Mouse (Mus musculus): ENCODE data around the gene Pin1rt1. TPM values are rescaled to one million over a fixed set of nuclear protein-coding genes. Genes with fewer than 3 reads are reported as not detected.

The Pin1rt1 gene
- polyA plus RNA-seq, 1 experiment from 2014 or later = 0.17 TPM

GRCm38 (mm10) chr2:104740248-104740949, 24.2 kb upstream of the Pin1rt1 start:
- peaks cover 20% of the 10 kb centered on the region for H3K4me1 ChIP-seq (replicated peaks)
- no peak overlapping the region for H3K4me3 ChIP-seq (replicated peaks)
- no peak overlapping the region for H3K27ac ChIP-seq
- H3K9ac ChIP-seq (replicated peaks) = no peak overlapping the region
- ATAC-seq = no peak
- H3K9me3 ChIP-seq = no peaks in the 10 kb centered on the region
- H3K4me2 ChIP-seq (replicated peaks) = no peak overlapping the region
- H3K36me3 ChIP-seq = no peaks in the 10 kb centered on the region
- peaks cover 29% of the 10 kb centered on the region for H3K27me3 ChIP-seq
- WGBS = 59% methylated on average over 7 of the region's 7 CpGs

- no peak overlapping the region for H3K9ac ChIP-seq (replicated peaks)
- H3K4me2 ChIP-seq (replicated peaks) = no peak overlapping the region
- H3K27ac ChIP-seq = no peak overlapping the region
- no peaks in the 10 kb centered on the region for H3K36me3 ChIP-seq
- H3K4me3 ChIP-seq (replicated peaks) = no peak overlapping the region
- H3K4me1 ChIP-seq (replicated peaks) = peaks cover 20% of the 10 kb centered on the region
- peaks cover 29% of the 10 kb centered on the region for H3K27me3 ChIP-seq
- no peaks in the 10 kb centered on the region for H3K9me3 ChIP-seq
- ATAC-seq = no peak
- 89% methylated on average over 2 of the region's 2 CpGs for WGBS
These were observed 23.5 kb upstream of the Pin1rt1 start for GRCm38 (mm10) chr2:104739691-104740090.

- H3K27ac ChIP-seq = no peak overlapping the region
- H3K4me1 ChIP-seq (replicated peaks) = peaks cover 5% of the 10 kb centered on the region
- 72% methylated on average over 7 of the region's 7 CpGs for WGBS
- no peak overlapping the region for H3K4me2 ChIP-seq (replicated peaks)
- no peak overlapping the region for H3K9ac ChIP-seq (replicated peaks)
- ATAC-seq = no peak
- no peaks in the 10 kb centered on the region for H3K9me3 ChIP-seq
- no peaks in the 10 kb centered on the region for H3K36me3 ChIP-seq
- H3K4me3 ChIP-seq (replicated peaks) = no peak overlapping the region
- peaks cover 15% of the 10 kb centered on the region for H3K27me3 ChIP-seq
These were observed 20.1 kb upstream of the Pin1rt1 start for GRCm38 (mm10) chr2:104736241-104736640.

GRCm38 (mm10) chr2:104732562-104733256, 16.5 kb upstream of the Pin1rt1 start:
- Histone ChIP-seq H3K36me3 (no peaks in the 10 kb centered on the region), H3K9ac (replicated peaks) (no peak overlapping the region), H3K9me3 (no peaks in the 10 kb centered on the region), H3K27me3 (no peaks in the 10 kb centered on the region), H3K27ac (no peak overlapping the region), H3K4me3 (replicated peaks) (no peak overlapping the region), H3K4me2 (replicated peaks) (no peak overlapping the region), H3K4me1 (replicated peaks) (no peaks in the 10 kb centered on the region)
- no peak for ATAC-seq
- 68% methylated on average over 7 of the region's 7 CpGs for WGBS

GRCm38 (mm10) chr2:104732033-104732444, 15.9 kb upstream of the Pin1rt1 start:
- no peaks in the 10 kb centered on the region for H3K27me3 ChIP-seq
- no peaks in the 10 kb centered on the region for H3K36me3 ChIP-seq
- no peak overlapping the region for H3K4me3 ChIP-seq (replicated peaks)
- H3K9me3 ChIP-seq = no peaks in the 10 kb centered on the region
- WGBS = 89% methylated on average over 9 of the region's 9 CpGs
- no peak for ATAC-seq
- no peak overlapping the region for H3K27ac ChIP-seq
- no peak overlapping the region for H3K9ac ChIP-seq (replicated peaks)
- H3K4me2 ChIP-seq (replicated peaks) = no peak overlapping the region
- H3K4me1 ChIP-seq (replicated peaks) = no peaks in the 10 kb centered on the region

GRCm38 (mm10) chr2:104727369-104727768, 11.2 kb upstream of the Pin1rt1 start:
- H3K4me3 ChIP-seq (replicated peaks) = no peak overlapping the region
- ATAC-seq = no peak
- no peaks in the 10 kb centered on the region for H3K27me3 ChIP-seq
- H3K9ac ChIP-seq (replicated peaks) = no peak overlapping the region
- no peaks in the 10 kb centered on the region for H3K4me1 ChIP-seq (replicated peaks)
- H3K9me3 ChIP-seq = no peaks in the 10 kb centered on the region
- H3K27ac ChIP-seq = no peak overlapping the region
- H3K36me3 ChIP-seq = no peaks in the 10 kb centered on the region
- no peak overlapping the region for H3K4me2 ChIP-seq (replicated peaks)
- WGBS = 61% methylated on average over 1 of the region's 1 CpGs

GRCm38 (mm10) chr2:104722021-104722420, 5.8 kb upstream of the Pin1rt1 start:
- ATAC-seq = no peak
- Histone ChIP-seq H3K4me2 (replicated peaks) (no peak overlapping the region), H3K27ac (no peak overlapping the region), H3K4me1 (replicated peaks) (no peaks in the 10 kb centered on the region), H3K36me3 (no peaks in the 10 kb centered on the region), H3K9ac (replicated peaks) (no peak overlapping the region), H3K4me3 (replicated peaks) (no peak overlapping the region), H3K27me3 (no peaks in the 10 kb centered on the region), H3K9me3 (no peaks in the 10 kb centered on the region)
- 86% methylated on average over 3 of the region's 3 CpGs for WGBS

GRCm38 (mm10) chr2:104717827-104718226, 1.6 kb upstream of the Pin1rt1 start:
- Histone ChIP-seq H3K27ac (no peak overlapping the region), H3K4me1 (replicated peaks) (0 out of 2 replicates have a peak, but pooled peaks cover 1% of the 10 kb centered on the region), H3K9ac (replicated peaks) (no peak overlapping the region), H3K36me3 (no peaks in the 10 kb centered on the region), H3K9me3 (no peaks in the 10 kb centered on the region), H3K27me3 (peaks cover 5% of the 10 kb centered on the region; the same call in 1 of the 2 replicates), H3K4me2 (replicated peaks) (no peak overlapping the region), H3K4me3 (replicated peaks) (no peak overlapping the region)
- WGBS = 87% methylated on average over 4 of the region's 4 CpGs
- no peak for ATAC-seq

- Histone ChIP-seq H3K4me3 (replicated peaks) (no peak overlapping the region), H3K9ac (replicated peaks) (no peak overlapping the region), H3K27ac (no peak overlapping the region), H3K36me3 (no peaks in the 10 kb centered on the region), H3K4me1 (replicated peaks) (peaks cover 5% of the 10 kb centered on the region; the same call in 1 of the 2 replicates), H3K27me3 (peaks cover 5% of the 10 kb centered on the region; the same call in 1 of the 2 replicates), H3K4me2 (replicated peaks) (no peak overlapping the region), H3K9me3 (no peaks in the 10 kb centered on the region)
- 93% methylated on average over 2 of the region's 2 CpGs for WGBS
- ATAC-seq = no peak
These were observed 1.1 kb upstream of the Pin1rt1 start for GRCm38 (mm10) chr2:104717231-104717735.

- H3K27me3 ChIP-seq = peaks cover 5% of the 10 kb centered on the region; the same call in 1 of the 2 replicates
- H3K9ac ChIP-seq (replicated peaks) = 0 out of 2 replicates have a peak overlapping the region, but pooled peaks have one; percentile 3
- H3K9me3 ChIP-seq = no peaks in the 10 kb centered on the region
- no peaks in the 10 kb centered on the region for H3K36me3 ChIP-seq
- no peak for ATAC-seq
- H3K27ac ChIP-seq = no peak overlapping the region
- H3K4me1 ChIP-seq (replicated peaks) = peaks cover 25% of the 10 kb centered on the region
- H3K4me3 ChIP-seq (replicated peaks) = no peak overlapping the region
- WGBS = 37% methylated on average over 15 of the region's 15 CpGs
- H3K4me2 ChIP-seq (replicated peaks) = no peak overlapping the region
These were observed 1.9 kb downstream of the Pin1rt1 start for GRCm38 (mm10) chr2:104714254-104714691.

- H3K4me1 ChIP-seq (replicated peaks) = peaks cover 25% of the 10 kb centered on the region
- peaks cover 5% of the 10 kb centered on the region; the same call in 1 of the 2 replicates for H3K27me3 ChIP-seq
- 5% methylated on average over 7 of the region's 7 CpGs for WGBS
- ATAC-seq = no peak
- H3K4me3 ChIP-seq (replicated peaks) = peak overlapping the region; percentile 74
- peak overlapping the region; percentile 89 for H3K9ac ChIP-seq (replicated peaks)
- H3K27ac ChIP-seq = peak overlapping the region; percentile 91
- H3K36me3 ChIP-seq = peaks cover 8% of the 10 kb centered on the region; the same call in 1 of the 2 replicates
- H3K4me2 ChIP-seq (replicated peaks) = peak overlapping the region; percentile 66
- no peaks in the 10 kb centered on the region for H3K9me3 ChIP-seq
These were observed 3.7 kb downstream of the Pin1rt1 start for GRCm38 (mm10) chr2:104712486-104712809.

Measured in midbrain, embryonic 13.5 days (tissue).